Mouse (Mus musculus) lung, postnatal 25 days (tissue): ENCODE results near the gene Hsf5.

Source experiments
- DNase-seq: peaks from one replicate; pipeline ENCODE4 v3.0.0; 2022; ENCODE audit warnings: low spot score

Gene Hsf5

GRCm38 (mm10) chr11:87590841-87591525 is 26.0 kb upstream of the Hsf5 start:
- DNase-seq: no peak

GRCm38 (mm10) chr11:87591526-87592353 is 25.2 kb upstream of the Hsf5 start, which contains the start of gene Mtmr4:
TSS of gene Mtmr4 (plus strand) at chr11:87592162.
- peak; percentile 100 for DNase-seq

GRCm38 (mm10) chr11:87592354-87592695 is 24.6 kb upstream of the Hsf5 start:
- no peak for DNase-seq

DNA sequence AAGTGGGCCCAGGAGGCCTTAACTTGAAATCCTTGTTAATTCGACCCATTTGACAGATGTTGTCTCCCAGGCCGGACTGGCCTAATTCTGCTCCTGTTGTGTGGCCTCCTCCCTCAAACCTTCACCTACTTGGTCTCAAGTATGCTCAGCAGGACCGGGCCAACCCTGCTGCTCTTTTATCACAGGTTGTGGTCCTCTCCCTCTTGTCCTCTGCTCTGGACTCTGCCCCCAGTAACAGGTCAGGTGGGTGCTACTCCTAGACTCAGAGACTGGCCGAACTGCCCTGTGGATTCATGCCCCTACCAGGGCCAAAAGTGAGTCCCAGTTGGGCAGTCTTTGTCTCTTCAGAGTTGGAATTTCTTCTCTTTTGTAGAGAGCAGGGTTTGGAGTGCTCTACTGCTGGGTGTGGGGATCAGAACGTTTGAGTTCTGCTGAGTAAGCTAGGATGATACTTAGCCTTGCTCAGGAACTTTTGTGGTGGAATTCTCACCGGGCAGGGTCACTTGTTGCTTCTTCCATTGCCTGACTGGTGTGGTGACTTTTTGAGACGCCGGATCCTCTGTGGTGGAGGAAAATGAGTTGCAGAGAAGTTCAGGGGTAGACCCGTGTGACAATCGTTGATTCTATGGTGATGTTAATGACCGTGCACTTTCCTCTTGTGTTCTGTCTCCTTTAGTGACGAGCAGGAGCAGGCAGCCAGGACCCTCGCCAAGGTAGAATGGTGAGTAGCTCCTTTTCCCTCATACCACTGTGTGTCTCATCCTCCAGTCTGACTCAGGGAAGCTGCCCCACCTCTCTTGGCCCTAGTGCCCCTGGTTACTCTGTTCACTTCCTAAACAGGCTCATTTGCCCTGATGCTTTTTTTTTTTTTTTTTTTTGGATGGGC is 24.0 kb upstream of the Hsf5 start:
- DNase-seq: no peak

- peak; percentile 91 for DNase-seq
Measured at GRCm38 (mm10) chr11:87595327-87595841, 21.6 kb upstream of the Hsf5 start.

DNA sequence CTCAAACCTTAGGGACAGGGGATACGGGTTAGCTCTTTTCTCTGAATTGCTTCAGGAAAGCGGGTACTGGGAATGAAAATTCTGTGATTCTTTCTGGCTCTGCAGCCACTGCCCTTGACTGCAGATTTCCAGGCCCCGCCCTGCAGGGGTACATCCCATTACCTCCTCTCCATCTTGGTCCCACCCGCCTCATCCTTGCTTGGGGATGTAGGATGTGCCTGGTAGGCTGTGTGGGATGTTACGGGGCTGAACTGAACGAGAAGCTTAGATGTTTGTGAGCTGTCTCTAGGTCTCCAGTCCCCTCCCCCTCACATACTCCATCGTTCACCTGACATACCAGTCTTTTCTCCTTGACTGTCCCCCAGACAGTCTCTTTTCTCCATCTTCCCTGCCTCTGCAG is 21.0 kb upstream of the Hsf5 start:
- no peak for DNase-seq

GRCm38 (mm10) chr11:87596492-87596891 is 20.5 kb upstream of the Hsf5 start:
- DNase-seq: no peak

DNA sequence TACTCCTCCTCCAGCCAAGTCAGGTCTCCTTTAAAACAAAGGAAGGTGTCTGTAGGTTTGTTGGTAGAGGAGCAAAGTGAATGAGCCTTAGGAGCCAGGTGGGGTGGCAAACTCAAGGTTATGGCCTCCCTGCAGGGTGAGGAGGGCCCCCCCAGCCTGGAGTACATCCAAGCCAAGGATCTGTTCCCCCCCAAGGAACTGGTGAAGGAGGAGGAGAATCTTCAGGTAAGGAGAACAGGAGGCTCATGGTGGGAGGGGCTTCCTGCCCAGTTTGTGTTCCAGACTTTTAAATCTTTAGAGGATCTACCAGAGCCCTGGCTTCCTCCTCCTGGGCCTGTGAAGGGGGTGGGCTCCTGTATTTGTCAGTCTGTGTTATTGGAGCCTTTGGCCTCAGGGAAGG is 19.9 kb upstream of the Hsf5 start:
- DNase-seq: no peak

GRCm38 (mm10) chr11:87599395-87600089 is 17.4 kb upstream of the Hsf5 start:
- no peak for DNase-seq

DNA sequence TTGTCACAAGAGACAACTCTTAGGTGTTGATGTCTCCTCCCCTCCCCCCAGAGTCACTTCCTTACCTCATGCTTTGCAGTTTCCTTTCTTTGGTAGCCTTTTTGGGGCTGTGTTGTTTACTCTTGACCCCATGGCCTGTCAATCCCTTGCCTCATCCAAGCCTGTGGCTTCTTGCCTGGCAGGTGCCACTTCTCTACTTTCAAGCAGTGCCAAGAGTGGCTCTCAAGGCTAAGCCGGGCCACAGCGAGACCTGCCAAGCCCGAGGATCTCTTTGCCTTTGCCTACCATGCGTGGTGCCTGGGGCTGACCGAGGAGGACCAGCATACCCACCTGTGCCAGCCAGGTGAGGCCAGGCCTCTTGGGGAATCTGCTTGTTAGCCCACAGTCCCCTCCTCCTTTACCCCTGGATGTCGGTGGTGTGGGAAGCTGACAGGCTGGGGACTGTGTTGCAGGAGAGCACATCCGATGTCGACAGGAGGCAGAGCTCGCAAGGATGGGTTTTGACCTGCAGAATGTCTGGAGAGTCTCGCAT is 16.6 kb upstream of the Hsf5 start:
- DNase-seq: no peak

DNA sequence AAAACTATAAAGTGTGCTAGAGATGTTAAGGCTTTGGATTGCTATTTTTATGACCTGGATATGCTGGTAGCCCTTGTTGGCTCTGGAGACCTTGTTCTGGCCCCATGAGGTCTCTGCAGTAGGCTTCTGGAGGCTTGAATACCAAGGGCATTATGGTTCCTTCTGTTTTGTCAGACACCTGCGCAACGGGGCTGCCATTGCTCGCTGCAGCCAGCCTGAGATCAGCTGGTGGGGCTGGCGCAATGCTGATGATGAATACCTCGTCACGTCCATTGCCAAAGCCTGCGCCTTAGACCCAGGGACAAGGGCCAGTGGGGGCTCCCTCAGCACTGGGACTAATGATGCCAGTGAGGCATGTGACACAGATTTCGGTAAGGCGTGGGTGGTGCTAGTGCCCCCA is 14.7 kb upstream of the Hsf5 start:
- DNase-seq: no peak

GRCm38 (mm10) chr11:87603571-87603970 is 13.4 kb upstream of the Hsf5 start:
- no peak for DNase-seq

- peak; percentile 31 for DNase-seq
Measured at GRCm38 (mm10) chr11:87609264-87609663, 7.7 kb upstream of the Hsf5 start.

DNA sequence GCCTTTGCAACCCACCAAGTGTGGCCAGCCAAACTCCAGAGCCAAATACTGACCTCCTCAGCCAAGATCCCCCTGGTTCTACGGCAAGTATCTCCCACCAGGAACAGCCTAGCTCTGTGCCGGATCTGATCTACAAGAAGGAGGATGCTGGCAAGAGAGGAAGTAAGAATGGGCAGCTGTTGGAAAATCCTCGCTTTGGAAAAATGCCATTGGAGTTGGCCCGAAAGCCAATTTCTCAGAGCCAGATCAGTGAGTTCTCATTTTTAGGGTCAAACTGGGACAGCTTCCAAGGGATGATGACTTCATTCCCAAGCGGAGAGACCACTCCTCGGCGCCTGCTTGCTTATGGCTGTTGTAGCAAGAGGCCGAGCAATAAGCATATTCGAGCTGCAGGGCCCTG is 5.4 kb upstream of the Hsf5 start:
- DNase-seq: no peak

DNA sequence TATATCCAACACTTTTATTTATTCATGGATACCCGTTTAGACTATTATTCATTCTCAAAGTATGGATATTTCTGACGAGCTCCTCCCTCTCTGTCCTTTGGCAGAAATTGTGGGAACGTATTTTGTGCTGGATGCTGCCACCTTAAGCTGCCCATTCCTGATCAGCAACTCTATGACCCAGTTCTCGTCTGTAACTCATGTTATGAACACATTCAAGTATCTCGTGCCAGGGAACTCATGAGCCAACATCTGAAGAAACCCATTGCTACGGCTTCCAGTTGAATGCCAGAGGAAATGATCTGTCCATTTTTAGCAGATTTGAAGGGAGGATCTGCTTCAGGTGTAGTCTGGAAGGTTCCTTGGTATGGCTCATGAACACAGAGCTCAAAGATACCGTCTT is 3.0 kb upstream of the Hsf5 start:
- DNase-seq: no peak

DNA sequence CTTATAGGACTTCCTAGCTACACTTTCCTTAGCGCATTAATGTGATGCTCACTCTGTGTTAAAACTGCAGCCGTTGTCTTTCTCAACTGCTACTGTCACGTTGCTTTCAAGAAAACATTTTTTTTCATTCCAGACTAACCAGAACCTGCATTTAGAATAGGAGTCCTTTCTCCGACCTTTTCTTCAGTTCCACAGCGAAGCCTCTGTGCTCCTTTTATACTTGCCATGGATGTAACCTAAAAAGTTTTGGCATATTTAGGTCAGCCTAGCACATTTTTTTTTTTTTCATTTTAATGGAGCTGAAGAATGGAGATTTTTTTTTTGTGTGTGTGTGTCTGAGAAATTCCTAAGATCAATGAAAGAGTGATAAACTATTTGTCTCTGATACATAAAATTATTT is 1.4 kb upstream of the Hsf5 start:
- DNase-seq: no peak

- DNase-seq: no peak
Measured at GRCm38 (mm10) chr11:87615952-87616351, 1.0 kb upstream of the Hsf5 start.

DNA sequence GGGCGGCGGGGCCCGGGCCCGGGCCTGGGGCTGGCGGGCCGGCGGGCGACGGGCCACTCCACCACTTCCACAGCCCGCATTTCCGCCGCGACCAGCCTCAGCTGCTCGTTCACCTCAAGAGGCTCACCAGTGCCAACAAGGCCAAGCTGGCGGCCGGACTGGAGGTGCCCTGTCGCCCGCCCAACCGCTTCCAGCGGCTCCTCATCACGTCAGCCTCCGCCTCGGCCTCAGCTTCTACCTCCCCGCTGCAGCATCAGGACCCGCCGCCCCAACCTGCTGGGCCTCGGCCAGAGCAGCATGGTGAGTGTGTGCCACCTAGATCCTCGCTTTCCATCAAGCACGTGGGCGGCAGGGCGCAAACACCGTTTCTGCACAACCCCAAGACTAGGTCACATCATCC is 642 bp downstream of the Hsf5 start:
- DNase-seq: no peak

- no peak for DNase-seq
Measured at GRCm38 (mm10) chr11:87623160-87623559, 6.2 kb downstream of the Hsf5 start.

DNA sequence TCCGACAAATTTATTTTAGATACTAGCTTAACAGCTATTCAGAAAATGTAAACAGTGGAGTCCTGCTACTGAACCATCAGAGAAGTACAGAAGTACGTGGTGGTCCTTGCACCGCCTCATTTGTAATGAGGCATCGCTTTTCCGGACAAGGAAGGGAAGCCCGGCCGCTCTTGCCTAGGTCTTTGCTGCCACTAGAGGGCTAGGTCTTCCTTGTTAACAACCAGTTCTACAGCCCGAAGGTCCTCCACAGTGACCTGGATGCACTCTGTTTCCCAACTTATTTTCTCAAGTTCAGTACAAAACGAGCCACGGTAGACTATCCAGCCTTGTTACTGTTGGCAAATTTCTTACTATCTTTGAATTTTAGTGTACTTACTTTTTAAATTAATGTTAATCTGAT is 12.9 kb downstream of the Hsf5 start:
- peak; percentile 52 for DNase-seq

DNA sequence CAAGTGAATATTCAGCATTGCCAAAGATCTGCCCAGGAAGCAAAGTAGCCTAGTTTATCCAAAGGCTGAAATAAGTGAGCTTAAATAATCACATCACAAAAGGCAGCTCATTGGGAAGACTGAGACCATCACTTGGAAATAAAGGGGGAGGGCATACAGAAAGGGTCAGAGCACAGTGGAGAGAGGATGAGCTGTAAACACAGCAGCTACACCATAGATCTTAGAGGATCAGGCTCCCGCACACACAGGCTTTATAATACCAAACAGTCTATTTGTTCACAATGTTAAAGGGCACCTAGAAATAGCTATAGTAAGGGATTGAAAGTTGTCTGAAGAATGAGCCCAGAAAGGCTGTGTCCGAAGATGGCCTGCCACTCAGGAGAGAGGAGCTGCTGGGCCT is 21.8 kb downstream of the Hsf5 start:
- no peak for DNase-seq

DNA sequence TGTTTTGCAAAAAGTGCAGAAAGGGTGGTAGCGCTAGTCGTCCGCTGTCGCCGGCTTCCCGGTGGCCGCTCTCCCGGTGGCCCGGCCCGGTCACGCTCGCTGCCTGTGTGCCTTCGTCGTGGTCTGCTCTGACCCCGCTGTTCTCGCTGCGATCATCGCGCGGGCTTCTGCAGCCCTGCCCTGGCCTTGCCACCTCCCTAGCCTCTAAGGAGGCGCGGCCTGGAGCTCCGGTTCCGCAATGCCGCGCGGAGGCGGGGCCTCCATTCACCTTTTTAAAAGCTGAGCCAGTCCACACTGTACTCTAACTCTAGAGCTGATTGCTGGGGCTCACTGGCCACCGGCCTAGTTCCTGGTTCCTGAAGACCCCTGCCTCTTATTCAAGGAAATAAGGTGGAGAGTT is 22.2 kb downstream of the Hsf5 start:
- peak; percentile 65 for DNase-seq
